Mouse (Mus musculus): ENCODE measurements at regions not wholly inside any gene's neighbourhood (a gene's known extent, or its start where the extent isn't known, plus 50 kb on each side); places are given as distances from the start of the nearest gene placed in this dataset.

GRCm38 (mm10) chr12:106426631-106427030 is 416.6 kb downstream of the Vrk1 start:
- TF ChIP-seq CTCF (IDR thresholded peaks at IDR 0.05; ENCODE audit: control insufficient read depth, insufficient read depth, insufficient replicate concordance, low read depth, low read length) = no peak
- no peak for TF ChIP-seq POLR2A (IDR thresholded peaks at IDR 0.05; ENCODE audit: control insufficient read depth, low read depth, low read length)

All from testis, adult 2 months (tissue).